Mouse (Mus musculus) erythroblast, embryonic 14.5 days (primary cell): ENCODE data around the gene St6galnac5.

Experiments used
- GATA1 ChIP-seq: IDR thresholded peaks from 2 replicates; pipeline ENCODE4 v1.6.1; 2012; ENCODE audit warnings: low read length, inconsistent platforms, mixed read lengths
- TAL1 ChIP-seq: IDR thresholded peaks from 3 replicates; pipeline ENCODE4 v1.6.1; 2012; ENCODE audit warnings: low read length, inconsistent platforms, mixed read lengths

GRCm38 (mm10) chr3:152875723-152876290 lies 106.2 kb downstream of the St6galnac5 start:
- TF ChIP-seq TAL1: no peak
- no peak for TF ChIP-seq GATA1
